Mouse (Mus musculus) brown adipose tissue, adult 24 weeks (tissue): ENCODE results near the gene Cd79a. TPM values are rescaled to one million over a fixed set of nuclear protein-coding genes. Genes with fewer than 3 reads are reported as not detected.

Experiments used
- H3K27ac ChIP-seq: fragments of 200-500 bp; replicated peaks from 2 replicates; pipeline ENCODE4 v1.5.1; 2012; ENCODE audit warnings: low read depth, mild to moderate bottlenecking, low read length
- H3K4me1 ChIP-seq: fragments of 200-500 bp; 2 replicates; pipeline ENCODE4 v1.6.1; 2012; ENCODE audit warnings: low read length, mixed read lengths; ENCODE audit not compliant: control insufficient read depth, insufficient read depth, insufficient read length
- H3K4me3 ChIP-seq: fragments of 200-500 bp; 2 replicates; pipeline ENCODE4 v1.5.1; 2012; ENCODE audit warnings: low read depth, mild to moderate bottlenecking, low read length, moderate library complexity; ENCODE audit not compliant: insufficient read depth
- polyA plus RNA-seq: library from polyadenylated mRNA; stranded (reverse); fragments of >200 nt; gene quantifications from 2 replicates; pipeline ENCODE4 v1.2.4, GENCODE M21; 2012; ENCODE audit not compliant: missing spikeins, insufficient read depth, insufficient read length

Cd79a gene
- polyA plus RNA-seq, 1 experiment, result 0.71 TPM

DNA sequence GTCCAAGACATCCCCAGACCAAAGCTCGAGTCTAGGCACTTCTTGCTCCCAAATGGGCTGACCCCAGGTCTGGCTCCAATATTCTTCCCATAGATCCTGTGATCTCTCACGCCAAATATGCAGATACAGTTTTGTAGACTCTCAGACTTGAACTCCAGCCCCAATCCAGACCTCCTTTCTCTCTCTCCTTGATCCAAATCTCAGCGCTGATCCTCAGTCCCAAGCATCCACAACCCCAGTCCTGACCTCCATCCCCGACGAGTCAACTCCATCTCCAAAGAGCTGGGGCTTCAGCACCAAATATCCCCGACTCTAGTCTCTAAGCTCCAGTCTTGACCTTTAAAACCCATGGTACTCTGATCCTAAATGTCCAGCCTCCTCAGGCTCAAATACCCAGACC, 46.5 kb downstream of the Cd79a start:
- no peak overlapping the region for H3K4me3 ChIP-seq
- H3K4me1 ChIP-seq, result no peaks in the 10 kb centered on the region
- H3K27ac ChIP-seq, result no peak overlapping the region

DNA sequence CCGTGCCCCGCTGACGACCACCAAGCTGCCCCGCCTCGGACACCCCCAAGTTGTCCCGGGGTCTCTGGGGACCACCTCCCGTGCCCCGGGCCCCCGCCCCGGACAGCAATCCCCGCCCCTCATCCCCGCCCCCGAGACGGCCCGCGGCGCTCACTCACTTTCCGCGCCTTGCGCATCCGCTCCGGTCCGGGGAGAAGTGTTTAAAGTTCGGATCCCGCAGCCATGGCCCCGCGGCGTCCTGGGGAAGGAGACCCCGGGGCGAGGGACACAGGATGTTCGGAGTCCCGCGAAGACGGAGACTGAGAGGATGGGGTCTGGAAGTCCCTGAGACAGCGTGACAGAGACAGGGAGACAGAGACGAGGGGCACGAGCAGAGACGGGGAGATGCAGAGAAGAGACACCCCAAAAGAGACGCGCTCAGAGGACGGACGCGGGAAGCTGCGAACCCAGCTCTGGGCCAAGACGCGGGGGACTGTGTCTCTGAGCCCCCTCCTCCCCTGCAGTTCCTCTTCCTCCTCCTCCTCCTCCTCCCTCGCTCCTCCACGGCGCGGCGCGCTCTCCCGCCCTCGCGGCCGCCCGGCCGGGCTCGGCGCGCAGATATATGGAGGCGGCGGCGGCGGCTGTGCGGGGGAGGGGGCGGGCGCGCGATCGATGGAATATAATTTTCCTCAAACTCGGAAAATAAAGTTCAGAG, 47.2 kb downstream of the Cd79a start, which contains the start of gene Gm4881:
Gene Gm4881, minus strand, starts transcription at position 238 of the 694 bp plus-strand sequence.
- Histone ChIP-seq H3K4me3 (peak within 1 kb of the TSS; percentile 37; the same call in 1 of the 2 replicates), H3K27ac (no peak within 1 kb of the TSS), H3K4me1 (no peaks in the 10 kb centered on the region)

DNA sequence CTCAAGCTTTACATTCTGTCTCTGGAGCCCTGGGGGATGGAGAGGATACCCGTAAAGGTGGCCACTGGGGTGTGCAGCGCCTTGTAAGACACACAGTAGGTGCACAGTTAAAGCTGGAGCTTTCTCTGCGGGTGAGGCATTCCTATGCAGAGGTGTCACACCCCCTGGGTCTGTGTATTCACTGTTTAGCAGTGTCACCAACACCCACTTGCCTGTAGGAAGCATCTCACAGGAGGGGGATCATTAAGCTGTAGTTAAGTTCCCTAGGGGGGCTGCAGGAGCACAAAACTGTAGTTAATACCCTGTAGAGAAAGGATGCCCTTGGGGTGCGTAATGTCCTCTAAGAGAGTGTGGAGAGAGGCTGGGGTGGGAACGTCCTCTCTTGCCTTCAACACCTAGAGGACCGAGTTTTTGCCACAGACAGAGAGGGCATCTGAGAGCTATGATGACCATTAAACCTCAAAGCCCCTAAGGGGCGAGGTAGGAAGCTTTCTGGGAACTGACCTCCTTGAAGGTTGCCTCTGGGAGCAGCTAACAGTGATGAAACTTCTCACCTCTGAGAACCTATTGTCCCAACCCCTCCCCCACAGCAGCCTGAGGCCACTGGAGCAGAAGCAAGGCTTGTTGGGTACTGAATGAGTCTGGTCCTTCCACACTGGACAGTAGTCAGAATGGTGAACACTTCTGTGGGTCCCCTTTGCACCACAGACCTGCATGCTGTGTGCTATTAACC, 50.3 kb downstream of the Cd79a start:
- H3K4me3 ChIP-seq, result no peak overlapping the region
- no peak overlapping the region for H3K27ac ChIP-seq
- no peaks in the 10 kb centered on the region for H3K4me1 ChIP-seq

DNA sequence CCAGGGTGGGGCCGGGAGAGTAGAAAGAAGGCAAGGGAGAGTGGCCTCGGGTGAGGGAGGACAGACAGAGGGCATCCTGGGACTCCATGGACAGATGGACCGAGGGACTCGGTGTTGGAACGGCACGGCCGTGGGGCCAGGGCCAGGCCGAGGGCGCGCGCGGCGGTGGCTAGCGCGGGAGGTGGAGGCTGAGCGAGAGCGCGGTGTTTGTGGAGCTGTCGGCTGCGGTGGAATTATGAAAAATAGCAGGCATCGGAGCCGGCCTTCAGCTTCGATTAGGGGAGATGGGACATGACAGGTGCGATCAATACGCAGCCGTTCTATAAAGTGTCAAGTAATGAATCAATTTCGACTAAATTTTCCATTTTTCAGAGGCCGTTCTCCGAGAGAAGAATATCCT, 51.6 kb downstream of the Cd79a start:
- Histone ChIP-seq H3K4me3 (no peak overlapping the region), H3K27ac (no peak overlapping the region), H3K4me1 (no peaks in the 10 kb centered on the region)

GRCm38 (mm10) chr7:24949958-24950623, 52.9 kb downstream of the Cd79a start:
- no peak overlapping the region for H3K27ac ChIP-seq
- no peak overlapping the region for H3K4me3 ChIP-seq
- H3K4me1 ChIP-seq, result no peaks in the 10 kb centered on the region

Other genes with a start within 250 kb of the Cd79a start
- gene Tex101, start 220.7 kb upstream of the Cd79a start, polyA plus RNA-seq, result not detected in 2 replicates
- gene BC049730, start 188.1 kb upstream of the Cd79a start, polyA plus RNA-seq, result not detected in 2 replicates
- not detected in 2 replicates for gene Gm4763, start 170.5 kb upstream of the Cd79a start, polyA plus RNA-seq
- gene Cd177, start 137.1 kb upstream of the Cd79a start, polyA plus RNA-seq, result not detected in 2 replicates
- not detected in 2 replicates for gene Ceacam10, start 120.2 kb upstream of the Cd79a start, polyA plus RNA-seq
- gene Gm9844, start 35.2 kb upstream of the Cd79a start, polyA plus RNA-seq, result not detected in 2 replicates
- not detected in 2 replicates for gene Lypd4, start 27.4 kb upstream of the Cd79a start, polyA plus RNA-seq
- gene Dmrtc2, start 27.3 kb upstream of the Cd79a start, polyA plus RNA-seq, result not detected in 2 replicates
- 1,002 and 1,046 TPM in 2 replicates for gene Rps19, start 13.0 kb upstream of the Cd79a start, polyA plus RNA-seq
- gene Arhgef1, start 5.5 kb downstream of the Cd79a start, polyA plus RNA-seq, result 26.1 and 28.4 TPM in 2 replicates
- not detected in 2 replicates for gene Gm4881, start 47.1 kb downstream of the Cd79a start, polyA plus RNA-seq
- gene Rabac1, start 75.4 kb downstream of the Cd79a start, polyA plus RNA-seq, result 236 and 245 TPM in 2 replicates
- 4.8 and 5.9 TPM in 2 replicates for gene Atp1a3, start 108.6 kb downstream of the Cd79a start, polyA plus RNA-seq
- gene Grik5, start 175.0 kb downstream of the Cd79a start, polyA plus RNA-seq, result 2.8 and 3.5 TPM in 2 replicates
- gene Zfp574, start 175.2 kb downstream of the Cd79a start, polyA plus RNA-seq, result 5.9 and 7.6 TPM in 2 replicates